Mouse (Mus musculus) c-Kit-positive CD71-negative TER-119-negative erythroid progenitor cells, embryonic 14.5 days (primary cell): ENCODE data around the gene Adamtsl4.
"Not testable (repeated sequence)": the region's sequence is repeated elsewhere in the genome, so short reads cannot be mapped to it uniquely, and the experiment has no call there.

Source experiments
- DNase-seq: peaks from one replicate; pipeline ENCODE4 v3.0.0-alpha.2; 2013; ENCODE audit warnings: low read depth

Gene Adamtsl4

DNA sequence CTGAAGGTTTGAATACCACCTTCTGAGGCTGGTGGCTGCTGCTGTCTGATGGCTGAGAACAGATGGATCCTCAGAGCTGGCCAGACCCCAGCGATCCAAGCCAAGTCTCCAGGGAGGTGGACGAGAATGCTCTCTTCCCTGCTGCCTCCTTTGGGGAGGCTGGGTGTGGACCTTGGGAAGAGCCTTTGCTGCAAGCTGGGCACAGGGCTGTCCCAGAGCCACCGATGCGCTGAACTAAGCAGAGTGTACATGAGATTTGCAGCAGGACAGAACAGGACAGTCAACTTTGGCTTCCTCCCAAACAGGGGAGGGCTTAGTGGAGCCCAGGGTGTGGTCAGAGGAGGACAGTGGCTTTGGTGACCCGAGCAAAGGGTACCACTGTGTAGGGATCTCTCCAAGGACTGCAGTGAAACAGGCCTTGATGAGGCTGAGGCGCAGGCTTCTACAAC, 12.5 kb upstream of the Adamtsl4 start:
- no peak for DNase-seq

DNA sequence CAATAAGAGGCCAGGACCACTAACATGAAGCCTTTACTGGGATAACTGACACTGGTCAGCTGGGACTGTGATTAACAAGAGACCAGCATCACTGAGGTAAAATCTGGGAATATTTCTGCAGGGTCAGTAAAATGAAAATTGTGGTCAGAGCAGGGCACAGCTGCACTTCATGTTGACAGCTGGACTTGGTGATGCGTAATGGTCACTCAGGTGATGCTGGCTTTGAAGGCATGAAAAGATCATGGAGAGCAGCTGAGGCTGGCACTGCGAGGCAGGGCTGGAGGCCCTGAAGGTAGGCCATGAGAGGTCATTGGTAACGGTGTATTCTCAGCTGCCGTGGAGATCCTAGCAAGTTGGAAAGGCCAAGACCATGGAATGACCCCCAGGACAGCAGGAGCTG, 10.6 kb upstream of the Adamtsl4 start:
- DNase-seq: no peak

DNA sequence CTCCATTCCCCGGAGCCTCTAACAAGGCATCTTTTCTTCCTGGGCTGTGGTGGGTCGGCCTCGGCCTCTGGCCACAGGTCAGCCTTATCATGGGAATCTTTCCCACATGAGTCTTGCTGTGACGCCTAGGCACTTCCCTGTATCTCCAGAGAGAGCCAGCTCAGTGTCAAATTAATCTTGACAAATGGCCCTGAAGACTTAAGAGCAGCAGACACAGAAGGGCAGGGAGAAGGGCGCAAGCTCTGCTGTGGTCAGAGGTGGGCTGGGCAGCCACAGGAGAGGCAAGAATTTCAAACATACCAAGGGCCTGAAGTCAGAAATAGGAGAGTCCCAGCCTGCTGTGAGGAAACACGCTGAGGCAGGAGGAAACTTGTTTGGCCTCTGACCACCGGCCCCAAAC, 8.6 kb upstream of the Adamtsl4 start:
- no peak for DNase-seq

DNA sequence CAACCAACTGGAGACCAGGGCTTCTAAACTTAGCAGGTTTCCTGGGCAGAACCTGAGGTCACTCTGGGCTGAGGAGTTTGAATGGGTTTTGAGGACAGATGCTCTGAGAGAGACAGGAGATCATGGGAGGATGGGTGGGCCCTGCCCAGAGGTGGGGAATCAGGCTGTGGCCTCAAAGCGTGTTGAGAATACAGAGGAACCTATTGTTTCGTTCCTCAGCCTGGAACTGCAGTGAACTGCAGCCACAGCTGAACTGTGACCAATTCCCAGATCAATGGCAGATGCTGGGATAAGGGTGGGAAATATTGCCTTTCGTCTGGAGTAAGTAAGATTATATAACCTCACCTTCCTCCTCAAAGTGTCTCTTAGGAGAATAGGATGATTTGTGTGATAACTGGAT, 8.1 kb upstream of the Adamtsl4 start:
- DNase-seq: no peak

DNA sequence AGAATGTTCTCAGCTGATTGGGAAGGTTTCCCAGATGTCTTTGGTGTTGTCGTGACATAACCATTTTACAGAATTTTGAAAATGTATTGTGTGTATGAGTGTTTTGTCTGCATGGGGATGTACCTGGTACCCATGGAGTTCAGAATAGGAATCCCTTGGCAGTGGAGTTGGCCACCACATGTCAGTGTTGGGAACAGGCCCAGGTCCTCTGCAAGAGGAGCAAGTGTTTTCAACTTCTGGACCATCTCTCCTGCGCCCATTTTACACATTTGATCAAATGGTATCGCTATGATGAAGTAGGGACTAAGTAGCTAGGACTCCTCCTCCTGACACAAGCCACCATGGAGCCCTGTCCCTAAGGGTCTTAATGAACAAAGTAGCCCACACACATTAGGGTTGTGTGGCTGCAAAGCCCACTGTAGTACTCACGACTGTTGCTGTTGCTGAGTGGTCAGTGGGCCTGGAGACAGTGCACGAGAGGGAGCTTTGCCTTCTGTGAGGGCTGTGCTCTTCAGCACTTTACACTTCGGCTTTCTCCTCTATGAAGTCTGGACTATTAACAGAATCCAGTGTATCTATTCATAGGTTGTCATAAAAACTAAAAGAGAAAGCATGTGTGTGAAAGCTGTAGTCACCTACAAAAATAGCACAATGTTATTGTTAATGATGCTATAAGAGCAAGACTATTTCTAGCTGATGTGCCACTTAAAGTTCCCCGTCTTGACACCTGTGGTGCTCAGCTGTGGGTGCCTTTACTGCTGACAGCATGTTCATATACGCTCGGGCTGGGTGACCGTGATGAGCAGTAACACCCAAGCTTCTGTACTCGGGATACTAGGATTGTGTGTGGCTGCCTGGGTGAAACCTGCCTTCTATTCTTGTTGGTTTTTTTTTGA, 7.3 kb upstream of the Adamtsl4 start:
- no peak for DNase-seq

DNA sequence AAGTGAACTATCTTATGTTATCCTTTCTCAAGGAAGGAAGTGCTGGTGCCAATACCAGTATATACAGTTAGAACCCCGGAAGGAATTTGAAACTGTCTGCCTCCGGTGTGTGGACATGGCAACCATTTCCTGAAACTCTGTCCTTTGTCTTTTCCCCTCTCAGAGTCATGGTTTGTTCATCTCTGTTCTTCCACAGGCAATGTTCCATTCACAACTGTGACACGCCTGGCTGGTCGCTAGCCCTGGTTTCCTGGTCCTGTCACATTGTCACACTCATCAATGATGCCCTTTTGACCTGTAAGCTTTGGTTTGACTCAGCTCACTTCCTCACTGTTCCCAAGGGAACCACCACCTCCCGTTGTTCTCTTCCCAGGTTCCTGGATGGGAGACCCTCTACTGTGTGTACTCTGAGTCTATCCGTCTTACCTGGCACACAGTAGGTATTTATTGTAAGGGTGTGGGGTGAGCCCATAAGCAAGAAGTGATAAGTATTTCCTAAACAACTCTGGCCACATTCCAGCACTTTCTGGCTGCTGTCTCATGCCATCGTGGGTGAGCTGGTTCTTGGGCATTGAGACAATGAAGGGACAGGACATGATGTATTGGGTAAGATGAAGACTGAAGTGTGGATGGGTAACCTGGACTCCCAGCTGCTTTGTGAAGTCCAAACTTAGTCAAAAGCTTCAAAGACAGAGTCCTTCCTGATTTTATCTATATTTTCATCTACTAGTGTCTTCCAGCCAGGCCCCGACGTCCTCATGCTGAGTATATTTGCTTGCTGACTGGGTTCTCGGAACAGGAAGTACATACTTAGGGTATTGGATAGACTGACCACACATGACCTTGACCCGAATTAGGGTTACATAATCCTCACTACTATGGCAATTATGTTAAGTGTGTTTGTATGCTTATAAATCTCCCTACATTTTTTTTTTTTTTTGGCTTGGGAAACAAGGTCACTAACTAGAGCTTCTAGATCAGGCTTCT, 6.4 kb upstream of the Adamtsl4 start:
- DNase-seq: no peak

DNA sequence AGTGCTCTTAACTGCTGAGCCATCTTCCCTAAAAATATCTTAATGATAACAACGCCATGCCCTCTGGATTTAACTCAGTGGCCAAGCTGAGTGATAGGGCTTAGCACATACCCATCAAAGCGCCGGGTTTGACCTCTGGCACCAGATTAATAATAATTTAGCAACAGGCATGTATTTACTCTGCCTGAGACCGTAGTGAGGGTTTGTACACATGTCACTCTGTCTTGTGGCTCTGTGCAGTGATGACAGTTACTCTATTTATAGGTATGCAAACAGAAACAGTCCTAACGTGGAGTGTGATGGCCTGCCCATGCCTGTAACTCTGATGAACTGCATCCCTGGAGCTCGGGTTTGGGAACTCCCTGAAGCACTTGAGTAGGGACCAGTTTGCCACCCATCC, 5.0 kb upstream of the Adamtsl4 start:
- DNase-seq: no peak

DNA sequence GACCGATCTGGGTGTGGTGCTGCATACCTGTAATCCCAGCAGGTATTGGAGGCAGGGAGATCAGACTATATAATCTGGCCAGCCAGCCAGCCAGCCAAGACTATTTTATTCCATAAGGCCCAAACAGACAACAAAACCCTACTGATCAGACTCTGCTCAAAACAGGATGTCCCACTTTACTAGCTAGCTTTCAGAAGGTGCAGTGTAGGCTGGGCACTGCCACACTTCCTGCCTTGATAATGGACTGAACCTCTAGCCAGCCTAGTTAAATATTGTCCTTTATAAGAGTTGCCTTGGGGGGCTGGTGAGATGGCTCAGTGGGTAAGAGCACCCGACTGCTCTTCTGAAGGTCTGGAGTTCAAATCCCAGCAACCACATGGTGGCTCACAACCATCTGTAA, 2.8 kb upstream of the Adamtsl4 start:
- DNase-seq: not testable (repeated sequence)

DNA sequence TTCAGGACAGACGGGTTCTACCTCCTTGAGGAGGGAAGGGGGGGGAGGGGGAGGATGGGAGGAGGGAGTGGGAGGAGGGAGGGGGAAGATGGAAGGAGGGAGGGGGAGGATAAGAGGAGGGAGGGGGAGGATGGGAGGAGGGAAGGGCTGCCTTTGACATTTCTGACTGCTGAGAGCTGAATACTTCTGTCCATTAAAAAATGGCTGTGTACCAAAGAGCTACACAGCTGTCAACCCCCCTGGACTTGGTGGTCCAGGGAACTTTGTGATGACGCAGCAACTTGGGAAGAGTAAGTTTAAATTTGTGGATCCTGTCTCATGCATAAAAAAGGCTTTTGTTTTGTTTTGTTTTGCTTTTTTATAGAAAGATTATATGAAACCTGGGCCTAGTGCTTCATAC, 2.2 kb upstream of the Adamtsl4 start:
- DNase-seq: no peak

DNA sequence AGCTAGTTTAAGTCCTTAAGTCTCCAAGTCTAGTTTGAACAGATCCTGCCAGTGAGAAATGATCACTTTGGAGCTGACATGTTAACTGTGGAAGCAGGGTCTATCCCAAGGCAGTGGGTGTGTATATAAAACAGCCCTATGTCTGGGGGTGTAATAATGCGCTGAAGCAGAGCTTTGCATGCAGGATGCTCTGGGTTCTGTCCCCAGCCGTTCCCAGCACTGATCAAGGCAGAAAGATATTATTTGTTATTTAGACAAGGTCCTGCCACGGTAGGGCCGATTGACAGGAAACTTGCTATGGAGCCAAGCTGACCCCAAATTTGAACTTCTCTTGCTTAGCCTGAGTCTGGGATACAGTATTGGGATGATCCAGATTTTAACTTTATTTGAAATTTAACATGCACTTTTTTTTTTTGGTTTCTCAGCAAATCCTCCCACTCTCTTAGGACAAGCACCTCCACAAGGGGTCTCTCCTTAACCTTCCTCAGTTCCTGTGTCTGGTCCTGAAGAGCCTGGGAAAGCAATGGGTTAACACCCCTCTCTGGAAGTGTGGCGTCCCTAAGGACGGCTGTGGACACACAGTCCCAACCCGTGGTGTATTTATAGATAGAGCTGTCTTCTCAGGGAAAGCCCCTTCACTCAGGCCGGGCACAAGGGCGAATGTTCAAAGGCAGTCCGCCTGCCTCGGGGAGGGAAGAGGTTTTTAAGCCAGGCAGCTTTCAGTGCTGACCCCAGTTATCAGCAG, 1.6 kb upstream of the Adamtsl4 start:
- DNase-seq: no peak

DNA sequence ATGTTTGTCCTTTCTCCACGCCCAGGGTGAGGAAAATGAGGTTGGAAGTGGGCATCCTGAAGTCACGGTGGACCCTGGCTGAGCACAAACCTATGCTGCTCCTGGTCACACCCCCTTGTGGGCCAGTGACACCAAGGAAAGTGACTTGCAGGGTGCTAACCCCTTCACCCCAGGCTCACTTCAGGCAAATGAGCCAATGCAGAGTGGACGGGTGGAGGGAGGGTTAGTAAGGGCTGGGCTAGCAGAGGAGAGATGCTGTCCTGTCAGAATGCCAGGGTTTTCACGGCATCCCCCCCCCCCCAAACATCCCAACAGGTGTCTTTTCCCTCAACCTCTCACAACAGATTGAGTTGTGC, 571 bp downstream of the Adamtsl4 start:
- DNase-seq: no peak

DNA sequence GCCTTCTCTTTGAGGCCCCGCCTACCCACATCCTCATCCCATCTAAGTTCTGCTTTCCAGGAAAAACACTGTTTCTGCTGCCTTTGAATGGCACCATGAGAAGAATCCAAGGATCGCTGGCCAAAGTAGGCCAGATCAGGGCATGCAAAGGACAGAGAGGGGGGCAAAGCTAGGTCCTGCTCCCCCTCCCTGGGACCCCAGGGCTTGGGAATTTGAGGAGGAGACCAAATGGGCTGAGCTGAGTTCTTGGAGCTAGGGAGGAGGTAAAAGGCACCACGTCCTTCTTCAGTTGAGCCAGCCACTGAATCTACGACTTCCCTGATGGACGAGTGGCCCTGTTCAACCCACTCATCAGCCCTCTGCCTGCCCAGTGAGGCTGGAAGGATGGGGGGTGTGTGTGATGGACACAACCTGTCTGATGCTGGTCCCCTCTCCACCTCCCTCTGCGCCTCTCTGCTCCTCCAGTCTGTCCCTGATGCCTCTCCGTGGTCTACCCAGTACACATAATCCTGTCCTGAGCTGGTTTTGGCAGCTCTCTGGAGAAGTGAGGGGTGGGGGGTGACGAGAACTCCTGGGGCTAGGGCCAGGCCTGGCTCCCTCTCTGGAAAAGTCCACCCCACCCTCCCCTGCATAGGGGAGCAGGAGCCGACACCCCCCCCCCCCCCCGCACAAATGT, 1.1 kb downstream of the Adamtsl4 start:
- no peak for DNase-seq

DNA sequence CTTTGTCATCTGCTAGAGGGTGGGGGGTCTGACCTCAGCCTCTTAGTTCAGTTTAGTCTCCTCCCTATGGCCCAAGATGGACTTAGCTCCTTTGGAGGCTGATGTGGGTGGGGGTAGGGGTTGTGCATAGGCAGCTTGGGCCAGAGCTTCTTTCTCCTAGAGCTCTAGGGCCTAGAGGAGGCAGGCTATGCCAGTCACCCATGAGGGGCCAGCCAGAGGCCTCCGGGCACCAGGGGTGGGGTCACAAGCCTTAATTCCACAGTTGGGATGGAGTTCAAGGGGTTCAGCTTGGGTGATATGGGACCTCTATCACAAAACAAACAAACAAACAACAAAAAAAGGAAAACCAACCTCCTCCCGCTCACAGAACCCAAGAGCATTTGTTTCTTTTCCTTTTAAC, 2.0 kb downstream of the Adamtsl4 start:
- DNase-seq: no peak

DNA sequence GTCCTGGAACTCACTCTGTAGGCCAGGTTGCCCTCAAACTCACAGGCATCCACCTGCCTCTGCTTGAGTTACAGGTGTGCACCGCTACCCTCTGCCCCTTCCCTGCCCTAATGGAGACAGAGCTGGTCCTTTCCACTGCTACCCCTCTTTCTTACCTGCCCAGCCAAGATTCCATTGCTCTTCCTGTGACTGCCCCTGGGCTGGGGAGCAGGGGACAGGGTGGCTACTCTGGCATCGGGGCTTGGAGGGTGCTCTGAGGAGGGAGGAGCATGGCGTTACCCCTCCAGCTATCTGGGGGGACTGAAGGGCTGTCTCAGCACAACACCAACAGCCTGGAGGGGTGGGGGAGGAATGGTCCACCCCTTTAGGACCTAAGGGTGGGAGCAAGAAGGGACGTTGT, 2.4 kb downstream of the Adamtsl4 start:
- DNase-seq: no peak

DNA sequence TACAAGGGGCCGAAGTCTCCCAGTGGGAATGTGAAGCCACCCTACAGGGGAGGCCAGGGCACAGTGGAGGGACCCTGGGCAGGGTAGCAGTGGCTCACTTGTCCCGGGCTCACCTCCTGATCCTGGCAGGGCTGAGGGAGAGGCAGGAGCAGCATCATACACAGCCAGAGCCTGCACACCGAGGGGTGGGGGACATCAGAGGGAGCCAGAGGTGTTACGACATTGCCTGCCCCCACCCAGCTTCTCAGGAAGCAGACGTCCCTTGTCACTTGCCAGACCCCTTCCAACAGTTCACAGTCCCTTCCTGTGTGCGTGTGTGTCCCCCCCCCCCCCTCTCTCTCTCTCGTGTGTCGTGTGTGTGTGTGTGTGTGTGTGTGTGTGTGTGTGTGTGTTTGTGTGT, 2.9 kb downstream of the Adamtsl4 start:
- DNase-seq: no peak

DNA sequence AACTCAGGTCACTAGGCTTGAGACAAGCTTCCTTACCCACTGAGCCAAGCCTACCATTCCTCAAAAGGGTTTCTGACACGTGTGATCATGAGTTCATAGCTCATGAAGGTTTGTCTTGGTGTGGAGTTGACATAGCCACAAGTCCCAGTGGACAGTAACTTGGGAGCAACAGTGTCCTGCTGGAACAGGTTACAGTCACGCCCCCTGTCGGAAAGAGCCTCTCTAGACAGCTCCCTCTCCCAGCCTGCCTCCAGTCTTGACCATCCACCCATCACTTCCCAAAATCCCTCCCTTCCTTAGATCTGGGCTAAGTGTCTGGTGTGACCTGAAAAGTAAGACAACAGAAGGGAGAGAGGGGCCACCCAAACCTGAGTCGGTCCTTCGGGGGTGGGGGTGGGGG, 4.8 kb downstream of the Adamtsl4 start:
- no peak for DNase-seq

DNA sequence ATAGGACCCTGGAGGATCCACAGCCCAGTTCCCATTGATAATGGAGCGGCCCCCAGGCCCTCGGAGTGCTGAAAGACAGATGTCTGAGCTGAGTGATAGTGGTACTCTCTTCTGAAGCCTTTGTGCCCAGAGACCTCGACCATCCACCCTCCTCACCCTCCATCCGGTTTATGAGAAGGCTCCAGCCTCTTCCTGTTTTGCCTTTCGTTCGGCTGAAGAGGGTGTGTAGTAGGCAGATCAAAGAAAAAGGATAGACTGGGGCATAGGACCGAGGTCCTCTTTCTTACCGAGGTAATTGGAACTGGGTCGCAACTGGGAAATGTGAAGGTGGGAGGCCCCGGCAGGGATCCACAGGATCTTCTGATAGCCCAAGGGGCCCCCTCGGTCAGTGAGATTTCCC, 6.4 kb downstream of the Adamtsl4 start:
- no peak for DNase-seq

DNA sequence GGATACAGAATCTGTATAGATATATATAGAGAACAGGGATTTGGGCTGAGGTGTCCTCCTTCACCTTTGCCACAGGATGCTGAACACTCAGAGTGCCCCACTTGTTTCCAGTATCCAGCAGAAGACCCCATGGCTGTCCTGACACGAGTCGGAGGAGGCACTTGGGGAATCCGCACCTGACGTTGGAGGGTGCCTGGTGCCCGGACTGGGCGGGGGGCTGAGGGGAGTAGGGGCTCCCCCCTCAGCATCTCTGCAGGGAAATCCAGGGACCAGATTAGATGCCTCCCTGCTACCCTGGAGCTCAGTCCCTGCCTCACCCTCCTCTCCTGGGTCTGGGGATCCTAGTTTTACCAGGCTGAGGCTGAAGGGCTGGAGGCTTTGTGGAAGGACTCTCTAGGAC, 7.0 kb downstream of the Adamtsl4 start:
- DNase-seq: no peak

DNA sequence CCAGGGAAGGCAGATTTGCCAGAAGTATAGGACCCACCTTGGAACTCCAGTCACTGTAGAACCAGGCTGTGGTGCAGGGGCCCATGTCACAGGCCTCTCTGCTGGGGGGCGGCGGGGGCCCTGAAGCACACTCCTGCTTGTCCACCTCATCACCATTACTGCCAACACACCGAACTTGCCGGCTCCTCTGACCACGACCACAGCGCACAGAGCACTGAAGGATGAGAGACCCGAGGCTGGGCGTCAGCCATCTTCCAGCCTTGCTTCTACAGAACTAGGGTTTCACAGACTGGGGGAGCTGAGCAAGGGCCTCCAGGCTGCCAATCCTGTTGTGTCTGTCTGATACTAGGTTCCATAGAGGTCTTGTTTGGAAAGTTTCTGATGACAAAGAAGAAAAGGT, 8.2 kb downstream of the Adamtsl4 start:
- no peak for DNase-seq

DNA sequence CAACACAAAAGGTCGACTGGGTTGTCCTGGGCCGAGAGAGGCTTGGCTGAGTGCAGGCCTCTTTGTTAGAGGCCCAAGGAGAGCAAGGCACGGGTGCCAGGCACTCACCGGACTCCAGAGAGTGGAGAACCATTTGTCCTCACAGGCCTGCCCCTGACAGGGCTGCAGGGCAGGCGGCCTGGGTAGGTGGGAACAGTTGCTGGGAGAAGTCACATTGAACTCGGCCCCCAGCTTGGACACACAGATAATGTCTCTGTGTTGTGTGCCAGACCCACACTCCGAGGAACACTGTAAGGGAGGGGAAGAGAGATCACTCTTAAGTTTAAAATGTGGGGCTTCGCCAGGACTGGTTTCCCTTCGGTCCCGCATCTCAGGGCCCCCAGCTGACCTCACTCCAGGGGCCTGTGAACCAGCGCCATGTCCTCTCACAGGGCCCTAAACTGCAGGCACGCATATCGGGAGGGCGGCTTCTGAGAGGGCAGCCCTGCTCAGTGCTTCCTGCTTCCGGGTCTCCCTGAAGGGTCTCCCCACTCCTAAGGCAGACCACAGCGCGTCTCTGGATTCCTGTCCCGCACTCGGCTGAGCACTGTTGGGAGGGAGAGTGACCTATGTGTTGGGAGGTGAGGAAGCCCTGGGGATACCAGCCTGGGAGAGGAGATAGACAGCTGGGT, 10.2 kb downstream of the Adamtsl4 start:
- DNase-seq: no peak

DNA sequence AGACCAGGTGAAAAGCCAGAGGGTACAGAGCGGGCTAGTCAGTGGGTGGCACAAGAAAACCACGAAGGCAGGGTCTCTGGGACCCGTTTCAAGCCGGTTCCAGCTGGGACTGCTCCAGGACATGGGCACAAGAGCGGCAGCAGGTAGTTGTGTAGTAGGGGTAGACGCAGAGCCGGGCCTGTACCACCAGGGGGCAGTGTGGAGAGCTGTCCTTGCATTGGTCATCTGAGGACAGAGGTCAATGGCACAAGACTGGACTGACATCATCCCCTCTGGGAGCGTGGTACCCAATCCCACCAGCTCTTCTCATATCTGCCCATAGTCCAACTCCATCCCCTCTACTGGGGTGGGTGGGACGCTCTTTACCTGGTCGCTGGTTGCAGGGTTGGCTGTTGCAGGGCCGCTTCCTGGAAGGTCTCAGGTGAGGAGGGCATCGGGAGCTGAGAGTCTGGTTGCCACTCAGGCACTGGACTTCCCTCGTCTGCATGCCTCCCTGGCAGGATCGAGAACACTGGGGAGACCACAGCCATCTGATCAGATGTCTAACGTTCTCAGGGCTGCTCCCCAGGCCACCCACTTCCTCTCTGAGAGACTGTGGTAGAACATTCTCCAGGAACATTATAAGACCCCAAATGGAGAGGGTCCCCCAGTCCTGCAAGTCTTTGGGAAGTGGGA, 10.8 kb downstream of the Adamtsl4 start:
- DNase-seq: no peak
